Mouse (Mus musculus) cerebellum, adult 9-10 months (tissue): Measurements from ENCODE around the gene Axdnd1.
"Not testable (repeated sequence)": the region's sequence is repeated elsewhere in the genome, so short reads cannot be mapped to it uniquely, and the experiment has no call there.

Experiments used
- DNase-seq: peaks from one replicate; pipeline ENCODE4 v3.0.0; 2022

Axdnd1 gene

DNA sequence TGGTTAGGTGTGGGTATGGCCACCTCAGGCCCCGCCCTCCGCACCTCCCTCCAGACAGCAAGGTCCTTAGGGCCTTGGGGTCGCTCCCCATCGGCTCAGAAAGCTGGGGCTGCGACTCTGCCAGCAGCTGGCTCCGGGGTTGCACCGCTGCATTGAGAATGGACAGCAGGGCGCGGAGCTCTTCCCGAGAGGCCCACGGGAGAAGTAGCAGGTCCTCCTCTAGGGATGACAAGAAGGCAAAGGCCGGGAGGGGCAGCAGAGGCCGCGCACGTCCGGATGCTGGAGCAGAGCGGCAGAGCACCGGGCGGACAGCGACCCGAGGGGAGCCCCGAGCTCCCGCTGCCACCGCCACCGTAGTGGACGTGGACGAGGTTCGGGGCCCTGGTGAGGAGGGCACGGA is 110.3 kb downstream of the Axdnd1 start, which contains the start of gene Nphs2:
Gene Nphs2 (plus strand): TSS at position 98 of the 400 bp plus-strand sequence.
- DNase-seq, result no peak

DNA sequence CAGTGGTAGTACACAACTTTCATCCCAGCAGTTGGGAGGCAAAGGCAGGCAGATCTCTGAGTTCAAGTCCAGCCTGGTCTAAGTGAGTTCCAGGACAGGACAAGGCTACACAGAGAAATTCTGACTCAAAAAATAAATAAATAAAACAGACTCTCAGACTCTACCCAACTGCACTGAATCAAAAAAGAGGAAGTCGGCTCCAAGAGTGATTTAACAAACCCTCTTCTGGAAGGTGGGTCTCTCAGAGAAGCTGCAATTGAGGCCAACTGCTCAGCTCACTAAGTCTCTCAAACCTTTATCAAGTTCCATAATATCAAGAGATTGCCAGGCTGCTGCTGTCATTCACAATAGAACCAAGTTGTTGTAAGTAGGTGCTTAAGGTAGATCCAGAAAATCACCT is 112.4 kb downstream of the Axdnd1 start:
- no peak for DNase-seq

DNA sequence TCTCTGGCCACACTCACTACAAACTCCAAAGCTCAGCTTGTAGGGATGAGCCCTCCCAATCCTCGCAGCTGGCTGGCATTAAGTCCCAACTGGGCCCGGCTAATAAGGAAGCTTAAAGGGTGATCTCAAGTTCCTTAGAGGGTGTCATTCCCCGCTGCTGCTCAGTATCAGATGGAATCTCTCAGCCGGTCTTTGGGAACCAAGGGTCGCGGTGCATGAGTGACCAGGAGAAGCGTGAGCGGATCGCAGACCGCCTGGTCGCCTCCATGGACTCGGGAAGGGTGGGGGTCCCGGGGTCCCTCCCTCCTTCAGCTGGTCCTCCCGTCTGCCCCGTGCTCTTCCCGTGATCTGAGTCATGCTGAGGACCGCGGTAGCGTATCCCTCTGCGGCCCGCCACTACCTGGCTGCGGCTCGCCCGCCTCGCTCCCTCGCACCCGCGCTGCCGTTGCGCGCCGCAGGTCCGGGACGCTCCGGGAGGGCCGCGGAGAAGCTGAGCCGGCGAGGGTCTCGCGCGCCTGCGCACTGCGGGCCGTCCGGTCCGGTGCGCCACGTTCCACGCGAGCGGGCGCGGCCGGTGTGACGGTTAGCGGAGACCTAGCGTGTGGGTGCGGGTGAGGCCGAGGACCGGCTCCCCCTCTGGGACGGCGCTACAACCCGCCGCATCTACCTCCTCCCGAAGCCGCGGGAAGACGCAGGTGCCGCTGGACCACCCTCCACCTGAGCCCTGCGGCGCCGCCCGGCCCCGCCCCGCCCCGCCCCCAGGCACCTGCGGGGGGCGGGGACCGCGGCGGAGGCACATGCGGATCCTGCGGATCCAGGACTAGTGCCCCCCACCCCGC is 117.8 kb downstream of the Axdnd1 start, which contains the start of gene Tdrd5:
Gene Tdrd5 (minus strand): TSS at position 754 of the 839 bp plus-strand sequence.
- no peak for DNase-seq

DNA sequence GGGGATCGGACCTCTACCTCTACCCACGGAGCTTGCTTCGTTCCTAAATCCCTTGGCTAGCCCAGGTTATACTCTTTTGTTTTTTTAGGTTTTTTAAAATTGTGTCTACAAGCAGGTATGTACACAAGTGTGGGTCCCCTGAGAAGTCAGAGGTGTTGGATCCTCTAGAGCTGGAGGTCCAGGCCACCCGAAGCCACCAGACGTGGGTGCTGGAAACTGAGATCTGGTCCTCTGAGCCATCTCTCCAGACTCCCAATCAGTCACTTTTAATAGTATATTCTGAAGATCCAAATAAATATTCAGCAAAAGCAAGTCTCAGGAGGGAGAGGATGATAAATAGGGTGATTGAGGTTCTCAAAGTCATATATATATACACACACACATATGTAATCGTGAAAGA is 130.9 kb downstream of the Axdnd1 start:
- no peak for DNase-seq

DNA sequence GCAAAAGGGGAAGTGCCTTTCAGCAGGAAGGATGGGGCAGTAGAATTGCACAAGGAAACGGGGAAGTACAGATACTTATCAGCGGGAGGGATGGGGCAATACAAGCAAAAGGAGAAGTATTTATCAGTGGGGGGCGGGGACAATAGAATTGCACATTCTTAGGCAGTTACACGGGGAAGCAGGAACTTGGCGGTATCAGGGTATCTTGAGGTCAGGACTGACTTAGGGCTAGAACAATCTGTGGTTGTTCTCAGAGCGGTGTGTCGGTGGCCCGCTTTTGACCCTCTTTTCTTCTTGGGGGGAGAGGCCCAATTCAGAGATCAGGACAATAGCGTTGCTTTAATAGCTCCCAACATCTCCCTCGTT is 131.8 kb downstream of the Axdnd1 start:
- DNase-seq, result not testable (repeated sequence)

DNA sequence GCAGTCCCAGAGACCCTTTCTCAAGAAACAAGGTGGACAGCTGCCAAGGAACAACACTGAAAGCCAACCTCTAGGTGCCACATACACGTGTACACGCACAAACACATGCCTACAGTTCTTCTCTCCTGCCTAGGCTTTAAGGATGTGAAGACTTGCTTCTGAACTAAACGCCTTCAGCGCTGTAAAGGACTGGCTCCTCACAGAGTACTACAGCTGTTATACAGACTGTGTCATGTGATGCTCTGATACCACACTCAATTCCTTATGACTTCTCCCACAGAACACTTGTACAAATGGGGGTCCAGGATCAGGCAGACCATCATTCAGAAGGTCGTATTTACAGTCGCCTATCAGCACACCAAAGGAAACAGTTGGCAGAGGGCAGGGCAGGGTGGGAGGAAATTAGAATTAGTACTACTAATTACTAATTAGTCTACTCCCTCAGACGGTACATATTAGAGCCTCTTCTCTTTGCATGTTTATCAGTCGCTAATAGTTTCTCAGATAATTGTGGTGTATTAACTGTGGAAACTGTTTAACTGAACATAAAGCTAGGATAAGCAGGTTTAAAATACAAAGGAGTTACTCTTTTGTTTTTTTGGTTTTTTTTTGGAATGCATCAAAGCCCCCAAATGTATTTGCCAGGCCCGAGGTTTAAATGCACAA is 132.3 kb downstream of the Axdnd1 start:
- no peak for DNase-seq

DNA sequence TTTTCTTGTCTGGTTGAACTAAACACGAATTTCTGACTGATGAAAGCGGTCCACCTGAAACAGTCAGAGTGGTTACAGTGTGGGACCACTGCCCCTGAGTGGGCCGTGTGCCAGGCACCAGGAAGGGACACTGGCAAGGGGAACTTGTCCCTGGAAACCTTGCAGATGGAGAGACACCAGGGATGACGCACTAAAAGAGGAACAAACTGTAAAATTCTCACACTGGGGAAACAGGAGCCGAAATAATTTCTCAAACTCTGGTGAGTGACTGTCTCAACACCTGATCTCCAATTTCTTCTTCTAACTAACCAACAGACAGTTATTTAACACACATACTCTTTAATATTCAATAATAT is 135.4 kb downstream of the Axdnd1 start:
- DNase-seq, result no peak

DNA sequence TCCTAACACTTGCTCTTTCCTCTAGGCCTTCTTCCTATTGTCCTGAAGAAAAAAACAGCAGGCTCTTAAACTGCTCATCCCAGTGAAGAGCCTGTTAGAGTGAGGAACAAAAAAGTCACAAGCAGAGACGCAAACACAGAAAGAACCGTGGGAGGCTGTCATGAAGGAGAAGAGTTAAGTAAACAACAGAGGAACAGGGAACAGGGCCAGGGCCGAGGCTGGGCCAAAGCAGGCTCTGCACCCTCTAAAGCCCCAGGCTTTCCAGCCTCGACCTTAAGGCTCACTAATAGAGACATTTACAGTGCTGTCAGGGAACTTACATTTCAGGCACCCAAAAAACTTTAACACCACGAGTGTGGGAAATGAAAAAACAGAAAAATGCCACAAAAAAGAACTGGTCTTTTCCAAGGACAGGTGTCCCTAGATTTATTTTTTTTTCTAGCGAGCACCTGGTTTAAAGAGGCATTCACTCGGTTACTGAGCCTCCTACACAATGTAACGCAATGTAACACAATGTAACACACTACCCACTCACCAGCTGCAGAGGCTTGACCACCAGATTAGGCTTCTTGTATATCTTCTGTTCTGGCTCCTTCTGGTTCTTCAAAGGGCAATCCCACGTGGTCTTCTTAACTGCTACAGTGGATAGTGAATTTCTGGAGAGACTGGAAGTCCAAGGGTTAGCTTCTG is 136.0 kb downstream of the Axdnd1 start:
- no peak for DNase-seq

DNA sequence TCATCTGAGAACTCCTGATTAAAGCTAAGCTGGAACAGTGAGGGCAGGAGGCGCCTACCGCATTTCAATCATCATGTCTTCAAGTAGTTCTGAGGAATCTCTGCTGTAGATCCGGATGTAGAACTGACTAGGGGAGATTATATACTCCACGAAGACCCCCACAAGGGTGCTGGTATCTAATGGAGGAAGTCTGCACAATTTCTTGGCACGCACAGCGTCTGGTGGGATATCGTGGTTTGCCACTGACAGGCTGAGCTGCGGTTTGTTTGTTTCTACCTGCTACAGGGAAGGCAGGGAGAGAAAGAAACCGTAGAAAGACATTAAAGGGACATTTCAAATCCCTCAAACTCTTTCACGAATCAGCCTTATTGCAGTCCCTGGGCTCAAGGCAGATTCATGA is 136.8 kb downstream of the Axdnd1 start:
- DNase-seq, result no peak

DNA sequence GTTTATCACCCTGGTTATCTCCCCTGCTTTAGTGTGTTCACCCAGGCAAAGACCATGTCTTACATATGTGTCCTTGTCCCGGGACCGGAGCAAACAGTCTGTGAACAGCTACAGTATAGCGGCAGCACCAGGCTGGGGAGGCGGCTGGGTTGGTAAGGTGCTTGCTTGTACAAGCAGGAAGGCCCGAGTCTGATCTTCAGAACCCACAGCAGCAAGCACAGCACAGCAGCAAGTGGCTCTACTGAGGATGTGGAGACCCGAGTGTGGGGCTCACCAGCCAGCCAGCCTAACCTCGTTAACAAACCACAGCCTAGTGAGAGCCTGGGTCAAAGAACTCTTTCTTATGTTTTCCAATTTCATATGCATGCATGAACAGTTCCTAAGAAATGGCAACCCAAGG is 140.8 kb downstream of the Axdnd1 start:
- no peak for DNase-seq

DNA sequence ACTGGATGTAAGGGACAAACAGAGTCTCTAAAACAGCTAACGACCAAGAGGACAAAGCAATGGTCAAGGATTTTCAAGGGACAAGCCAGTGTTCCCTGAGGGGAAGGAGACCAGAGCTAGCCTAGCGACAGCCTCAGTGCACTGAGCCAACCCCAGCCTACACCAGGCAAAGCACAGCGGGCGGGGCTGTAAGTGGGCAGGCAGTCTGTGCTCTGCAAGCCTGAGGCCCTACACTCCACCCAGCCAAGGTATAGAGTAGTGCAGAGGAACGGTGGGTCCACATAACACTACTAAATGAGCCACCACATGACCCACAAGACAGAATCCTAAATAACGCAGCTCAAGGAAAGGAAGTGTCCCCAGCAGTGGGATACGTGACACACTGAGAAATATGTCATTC is 147.3 kb downstream of the Axdnd1 start:
- DNase-seq, result no peak
